Mouse (Mus musculus): ENCODE results near the gene Neurl1a.

Neurl1a gene

DNA sequence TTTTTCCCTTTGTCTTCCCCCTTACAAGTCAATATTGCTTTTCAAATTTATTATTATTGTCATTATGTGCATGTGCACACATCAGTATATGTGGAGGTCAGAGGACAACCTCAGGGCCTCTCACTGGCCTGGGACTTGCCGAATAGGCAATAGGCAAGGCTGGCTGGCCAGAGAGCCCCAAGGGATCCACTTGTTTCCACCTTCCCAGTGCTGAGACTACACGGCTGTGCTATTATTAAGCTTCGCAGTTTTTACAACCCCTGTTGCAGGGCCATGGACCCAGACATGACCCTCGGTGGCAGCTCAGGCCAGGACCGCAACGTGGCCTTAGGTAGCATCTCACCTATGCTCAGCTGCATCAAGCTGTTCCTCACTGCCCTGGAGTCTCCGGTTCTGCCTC lies 33.8 kb downstream of the Neurl1a start:
- DNase-seq (ENCODE audit: low spot score), result no peak

DNA sequence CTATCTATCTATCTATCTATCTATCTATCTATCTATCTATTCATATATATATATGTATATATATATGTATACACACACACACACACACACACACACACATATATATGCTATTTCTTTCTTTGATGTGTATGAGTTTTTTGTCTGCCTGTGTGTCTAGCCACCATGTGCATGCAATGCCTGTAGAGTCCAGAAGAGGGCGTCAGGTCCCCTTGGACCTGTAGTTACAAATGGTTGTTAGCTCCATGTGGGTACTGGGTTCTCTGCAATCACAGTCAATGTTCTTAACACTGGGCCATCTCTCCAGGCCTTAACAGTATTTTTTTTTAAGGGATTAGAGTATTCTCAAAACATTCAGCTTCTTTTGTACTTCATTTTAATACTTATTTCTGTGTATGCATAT lies 34.9 kb downstream of the Neurl1a start:
- no peak for DNase-seq (ENCODE audit: low spot score)

DNA sequence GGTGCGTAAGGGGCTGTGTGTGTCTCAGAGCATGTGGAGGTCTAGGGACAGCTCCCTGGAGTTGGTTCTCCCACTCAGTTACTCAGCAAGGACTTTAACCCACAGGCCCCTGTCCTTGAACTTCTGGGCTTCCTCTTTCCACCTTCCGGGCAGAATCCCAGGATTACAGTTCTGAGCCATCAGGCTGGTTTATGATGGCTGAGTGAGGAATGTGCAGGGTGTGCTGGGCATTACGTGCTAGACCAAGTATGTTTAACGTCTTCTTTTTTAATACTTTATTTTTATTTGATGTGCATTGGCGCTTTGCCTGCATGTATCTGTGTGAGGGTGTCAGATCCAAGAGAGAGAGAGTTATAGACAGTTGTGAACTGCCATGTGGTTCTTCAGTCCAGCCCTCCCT lies 38.1 kb downstream of the Neurl1a start:
- DNase-seq (ENCODE audit: low spot score), result no peak

DNA sequence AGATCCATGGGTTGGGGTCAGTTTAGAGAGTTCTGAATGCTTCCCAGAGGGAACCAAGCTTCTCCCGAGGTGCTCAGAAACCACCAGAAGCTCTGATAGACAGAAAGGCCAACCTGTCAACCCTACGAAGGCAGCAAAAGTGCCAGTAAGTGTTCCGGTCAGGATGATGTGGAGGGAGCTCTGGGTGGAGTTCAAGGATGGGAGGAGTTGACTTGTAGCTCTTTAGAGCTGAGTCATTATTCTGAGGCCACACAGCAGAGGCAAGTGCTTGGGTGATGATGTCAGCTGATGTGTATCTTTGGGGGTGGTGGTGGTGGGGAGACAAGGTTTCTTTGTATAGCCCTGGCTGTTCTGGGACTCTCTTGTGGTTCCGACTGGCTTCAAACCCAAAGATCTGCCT lies 41.0 kb downstream of the Neurl1a start:
- no peak for DNase-seq (ENCODE audit: low spot score)

DNA sequence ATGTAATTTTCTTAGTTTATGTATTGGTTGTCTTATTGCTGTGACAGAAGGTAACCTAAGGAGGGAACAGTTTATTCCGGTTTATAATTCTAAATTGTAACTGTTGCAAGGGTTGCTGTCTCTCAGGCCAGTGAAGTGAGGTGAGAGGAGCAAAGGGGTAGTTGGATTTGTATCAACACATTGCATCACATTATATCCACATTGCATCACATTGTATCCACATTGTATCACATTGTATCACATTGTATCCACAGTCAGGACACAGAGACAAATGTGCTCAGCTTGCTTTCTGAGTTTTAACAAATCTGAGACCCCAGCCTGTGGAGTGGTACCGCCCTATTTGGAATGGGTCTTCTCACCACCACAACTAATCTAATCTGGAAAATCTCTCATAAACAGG lies 41.6 kb downstream of the Neurl1a start:
- no peak for DNase-seq (ENCODE audit: low spot score)

DNA sequence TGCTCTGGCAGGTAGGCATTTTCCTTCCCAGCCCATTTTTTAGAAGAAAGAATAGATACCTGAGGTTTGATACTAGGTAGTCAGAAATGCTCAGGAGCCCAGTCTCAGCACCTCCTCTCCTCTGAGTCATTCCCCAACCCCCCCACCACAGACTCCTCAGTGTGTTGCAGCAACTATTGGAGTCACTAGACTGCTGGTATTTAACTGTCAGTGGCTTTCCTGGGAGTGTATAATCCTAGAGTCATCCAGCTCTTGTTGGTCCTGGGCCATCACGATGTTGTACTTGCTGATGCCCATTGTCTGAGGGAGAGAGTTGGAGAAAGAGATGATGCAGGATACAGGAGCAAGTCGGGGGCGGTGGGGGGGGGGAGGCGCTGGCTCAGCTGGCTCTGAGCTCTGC lies 42.4 kb downstream of the Neurl1a start:
- DNase-seq (ENCODE audit: low spot score), result no peak

DNA sequence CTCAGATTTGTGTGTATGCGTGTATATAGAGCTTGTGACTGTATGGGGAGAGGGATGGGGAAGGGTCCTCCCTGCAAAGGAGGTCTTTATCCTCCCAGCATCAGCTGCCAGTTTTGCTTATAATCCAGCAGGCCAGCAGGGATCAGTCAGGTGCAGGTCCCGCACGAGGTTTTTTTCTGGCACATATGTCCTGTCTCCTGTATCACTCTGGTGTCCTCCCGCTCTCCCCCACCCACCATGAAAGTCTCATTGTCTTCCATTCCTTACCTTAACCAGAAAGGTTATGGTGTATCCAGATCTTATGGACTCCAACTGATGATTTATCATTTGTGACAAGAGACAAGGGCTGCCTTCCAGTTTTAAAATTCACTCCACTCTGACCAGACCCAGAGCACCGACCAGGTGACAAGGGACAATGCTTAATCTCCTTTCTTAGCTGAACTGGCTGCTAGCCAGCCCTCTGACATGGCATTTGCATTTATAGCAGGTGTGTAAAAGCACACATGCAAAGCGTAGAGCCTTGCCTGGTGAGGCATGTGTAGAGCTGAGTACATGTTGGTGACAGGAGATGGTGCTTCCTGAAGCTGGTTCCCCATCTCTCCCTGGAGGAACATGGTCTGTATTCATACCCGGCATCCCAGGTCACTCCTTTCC lies 43.0 kb downstream of the Neurl1a start:
- no peak for DNase-seq (ENCODE audit: low spot score)

DNA sequence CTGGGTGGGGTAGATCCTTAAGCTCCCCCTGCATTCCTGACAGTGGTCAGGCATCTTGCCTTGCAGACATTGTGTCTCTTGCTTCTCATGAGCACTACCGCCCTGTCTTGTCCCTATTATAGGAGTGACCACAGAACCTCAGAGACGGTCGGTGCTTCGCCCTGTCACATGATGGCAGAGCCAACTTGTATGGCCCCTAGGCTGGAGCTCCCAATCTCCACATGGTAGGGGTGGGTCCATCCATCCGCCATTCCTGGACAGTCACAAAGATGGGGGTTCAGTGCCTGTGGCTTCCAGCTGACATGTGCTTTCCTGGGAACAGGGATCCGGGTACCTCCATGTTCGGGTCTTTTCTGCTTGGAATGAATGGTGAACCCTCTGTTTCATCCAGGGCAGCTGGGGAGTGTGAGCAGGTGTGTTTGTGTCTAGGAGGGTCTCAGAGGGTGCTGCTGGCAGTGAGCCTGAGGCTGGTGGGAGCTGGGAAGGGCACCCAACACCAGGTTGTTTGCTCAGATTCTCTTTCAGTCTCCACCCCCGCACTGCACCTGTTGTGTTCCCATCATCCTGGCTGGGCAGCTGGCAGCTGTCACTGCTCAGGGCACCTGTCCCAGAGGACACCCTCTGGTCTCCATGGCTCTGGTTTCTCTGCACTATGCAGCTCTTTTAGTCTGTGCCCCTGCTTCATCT lies 43.7 kb downstream of the Neurl1a start:
- DNase-seq (ENCODE audit: low spot score), result no peak

DNA sequence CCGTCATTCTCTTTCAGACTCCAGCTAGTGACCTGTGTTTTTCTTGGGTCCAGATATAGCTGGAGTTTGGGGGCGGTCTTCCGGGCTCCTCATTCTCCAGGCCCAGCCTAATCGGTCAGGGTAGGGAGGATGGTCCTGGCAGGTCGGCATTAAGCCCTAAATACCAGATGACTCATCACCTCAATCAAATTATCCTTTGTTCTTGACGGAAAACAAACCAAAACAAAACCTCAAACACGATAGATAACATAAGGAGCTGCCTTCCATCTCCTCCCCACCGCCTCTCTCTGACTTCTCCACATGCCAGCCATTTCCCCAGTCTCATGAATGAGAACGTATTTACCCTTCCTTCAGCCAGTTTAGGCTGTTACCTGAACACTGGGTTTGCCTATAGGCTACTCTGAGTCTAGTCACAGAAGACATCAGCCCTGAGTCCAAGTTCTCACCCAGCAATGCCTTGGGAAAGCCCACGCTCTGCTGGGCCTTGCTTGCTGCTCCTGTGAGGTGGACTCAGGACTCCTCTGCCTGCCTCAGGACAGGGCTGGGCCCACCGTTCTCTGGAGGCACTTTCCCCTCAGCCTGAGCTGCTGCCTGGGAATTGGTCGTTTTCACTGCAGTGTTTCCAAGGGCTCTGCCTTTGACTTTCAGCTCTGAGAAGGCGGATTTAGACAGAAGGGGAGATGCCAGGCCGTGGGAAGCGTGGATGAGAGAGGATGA lies 44.4 kb downstream of the Neurl1a start:
- DNase-seq (ENCODE audit: low spot score), result no peak

DNA sequence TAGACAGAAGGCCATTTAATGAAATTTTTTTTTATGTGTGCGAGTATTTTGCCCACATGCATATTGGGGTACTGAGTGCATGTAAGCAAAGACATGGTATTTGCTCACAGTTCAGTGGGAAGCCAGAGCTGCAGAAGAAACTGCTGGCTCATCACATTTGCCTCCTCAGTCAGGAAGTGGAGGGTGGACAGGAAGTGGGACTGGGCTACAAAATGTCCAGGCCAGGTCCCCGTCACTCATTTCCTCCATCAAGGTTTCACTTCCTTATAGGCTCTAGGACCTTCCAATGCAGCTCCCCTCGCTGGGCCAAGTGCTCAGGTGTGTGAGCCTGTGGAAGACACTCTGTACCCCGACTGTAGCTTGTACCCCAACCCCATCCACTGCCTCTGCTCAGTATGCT lies 46.1 kb downstream of the Neurl1a start:
- DNase-seq (ENCODE audit: low spot score), result no peak

DNA sequence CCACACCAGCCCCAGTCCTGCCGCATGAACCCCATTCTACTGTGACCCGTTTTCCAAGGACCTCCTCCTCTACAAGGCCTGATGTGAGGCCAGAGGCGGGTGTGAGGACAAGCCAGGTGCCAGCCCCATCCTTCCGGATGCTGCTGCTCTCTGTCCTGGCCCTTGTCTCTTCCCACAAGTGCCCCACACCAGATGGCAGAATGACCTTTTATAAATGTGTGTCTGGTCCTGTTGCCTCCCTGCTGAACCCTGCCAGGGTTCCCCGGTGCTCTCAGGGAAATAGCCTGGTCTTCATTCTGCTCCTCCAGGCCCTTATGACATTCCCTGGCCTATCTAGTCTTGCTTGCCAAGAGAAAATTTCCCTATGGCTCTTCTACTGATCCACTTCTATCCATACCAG lies 47.2 kb downstream of the Neurl1a start:
- no peak for DNase-seq (ENCODE audit: low spot score)

DNA sequence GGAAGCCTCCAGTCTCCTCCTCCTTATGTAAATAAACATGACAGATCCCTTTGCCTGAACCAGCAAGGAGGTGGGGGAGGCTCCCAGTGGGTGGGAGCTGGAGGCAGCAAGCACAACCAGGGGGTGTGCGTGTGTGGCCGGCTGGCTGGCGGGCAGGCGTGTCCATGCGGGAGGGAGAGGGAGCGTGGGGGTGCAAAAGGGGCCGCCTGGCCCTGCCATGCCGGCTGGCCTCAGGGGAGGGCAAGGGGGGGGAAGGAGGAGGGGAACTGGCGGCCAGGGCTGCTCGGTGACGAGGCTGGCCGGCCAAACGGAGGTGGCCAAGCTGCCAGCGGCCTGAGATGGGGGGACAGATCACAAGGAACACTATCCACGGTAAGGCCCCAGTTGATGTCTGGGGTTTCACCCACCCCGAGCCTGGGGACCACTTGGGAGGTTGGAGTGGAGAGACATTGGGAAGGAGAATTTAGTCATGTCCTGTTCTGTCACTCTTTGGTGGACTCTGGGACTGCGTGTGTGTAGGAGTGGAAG lies 50.2 kb downstream of the Neurl1a start:
- DNase-seq (ENCODE audit: low spot score), result peak; percentile 72

DNA sequence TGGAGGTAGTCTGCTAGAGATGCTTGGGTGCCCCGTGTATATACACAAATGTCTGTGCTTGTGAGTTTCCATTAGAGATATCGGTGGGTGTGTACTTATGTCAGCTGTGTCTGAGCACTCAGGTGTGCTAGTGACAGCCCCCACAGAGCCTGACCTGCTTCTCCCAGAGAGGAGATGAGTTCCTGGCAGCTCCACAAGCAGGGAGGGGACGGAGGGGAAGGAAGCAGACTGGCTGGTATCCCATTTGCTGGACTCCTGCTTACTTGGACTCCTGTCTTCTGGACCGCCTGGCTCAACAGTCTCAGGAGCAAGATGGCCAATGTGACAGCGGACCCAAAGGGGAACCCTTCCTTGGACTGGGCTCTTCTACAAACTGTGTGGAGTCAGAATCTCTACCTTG lies 50.8 kb downstream of the Neurl1a start:
- DNase-seq (ENCODE audit: low spot score), result no peak

DNA sequence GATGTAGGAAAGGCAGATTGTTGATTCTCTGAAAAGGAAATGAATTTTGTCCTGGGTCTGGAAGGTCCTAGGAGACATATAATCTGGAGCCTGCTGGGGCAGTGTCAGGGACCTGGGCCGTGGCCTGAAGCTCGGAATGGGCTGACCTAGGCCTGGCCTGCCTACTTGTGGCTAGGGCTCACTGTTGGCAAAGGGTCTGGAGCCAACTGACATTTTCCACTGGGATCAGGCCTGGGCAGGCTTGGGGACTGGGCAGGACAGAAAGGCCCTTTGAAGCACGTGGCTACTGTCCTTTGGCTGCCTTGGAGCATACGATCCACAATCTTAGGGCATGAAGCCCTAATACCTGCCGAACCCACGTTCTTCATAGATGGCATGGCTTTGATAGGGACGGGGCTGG lies 51.5 kb downstream of the Neurl1a start:
- no peak for DNase-seq (ENCODE audit: low spot score)

DNA sequence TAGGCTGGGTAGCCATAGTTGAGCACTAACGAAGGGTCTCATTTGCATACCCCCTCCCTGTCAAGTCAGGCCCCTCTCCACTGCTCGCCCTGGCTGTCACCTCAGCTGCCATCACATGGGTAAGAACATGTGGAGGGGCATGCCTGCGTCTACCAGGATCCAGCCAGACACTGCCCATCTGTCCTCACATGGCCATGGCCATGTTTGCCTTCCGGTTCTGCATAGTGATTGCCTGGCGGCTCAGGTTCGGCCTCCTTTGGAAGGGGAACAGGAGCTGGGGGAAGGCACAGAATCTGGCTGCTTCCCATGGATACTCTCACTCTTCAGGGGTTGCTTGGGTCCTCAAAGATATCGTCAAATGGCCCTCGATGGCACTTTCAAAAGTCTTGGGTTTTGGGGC lies 52.1 kb downstream of the Neurl1a start:
- no peak for DNase-seq (ENCODE audit: low spot score)

DNA sequence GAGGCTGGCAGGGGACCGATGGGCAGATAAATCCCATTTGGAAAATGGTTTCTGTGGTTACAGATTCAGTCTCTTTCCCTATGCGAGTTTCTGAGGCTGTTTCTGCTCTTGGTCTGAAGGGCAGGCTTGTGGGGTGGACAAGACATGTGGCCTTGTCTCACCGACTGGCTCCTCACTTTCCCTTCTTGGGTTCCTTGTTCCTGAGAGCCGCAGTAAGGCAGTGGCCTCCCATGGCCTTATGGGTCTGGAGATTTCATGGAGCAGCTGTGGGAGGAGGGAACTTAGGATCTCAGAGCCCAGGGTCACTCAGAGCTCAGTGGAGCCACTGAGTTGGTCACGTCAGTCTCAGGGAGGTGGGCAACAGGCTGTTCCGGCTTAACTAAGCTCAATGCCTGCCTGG lies 52.8 kb downstream of the Neurl1a start:
- no peak for DNase-seq (ENCODE audit: low spot score)

DNA sequence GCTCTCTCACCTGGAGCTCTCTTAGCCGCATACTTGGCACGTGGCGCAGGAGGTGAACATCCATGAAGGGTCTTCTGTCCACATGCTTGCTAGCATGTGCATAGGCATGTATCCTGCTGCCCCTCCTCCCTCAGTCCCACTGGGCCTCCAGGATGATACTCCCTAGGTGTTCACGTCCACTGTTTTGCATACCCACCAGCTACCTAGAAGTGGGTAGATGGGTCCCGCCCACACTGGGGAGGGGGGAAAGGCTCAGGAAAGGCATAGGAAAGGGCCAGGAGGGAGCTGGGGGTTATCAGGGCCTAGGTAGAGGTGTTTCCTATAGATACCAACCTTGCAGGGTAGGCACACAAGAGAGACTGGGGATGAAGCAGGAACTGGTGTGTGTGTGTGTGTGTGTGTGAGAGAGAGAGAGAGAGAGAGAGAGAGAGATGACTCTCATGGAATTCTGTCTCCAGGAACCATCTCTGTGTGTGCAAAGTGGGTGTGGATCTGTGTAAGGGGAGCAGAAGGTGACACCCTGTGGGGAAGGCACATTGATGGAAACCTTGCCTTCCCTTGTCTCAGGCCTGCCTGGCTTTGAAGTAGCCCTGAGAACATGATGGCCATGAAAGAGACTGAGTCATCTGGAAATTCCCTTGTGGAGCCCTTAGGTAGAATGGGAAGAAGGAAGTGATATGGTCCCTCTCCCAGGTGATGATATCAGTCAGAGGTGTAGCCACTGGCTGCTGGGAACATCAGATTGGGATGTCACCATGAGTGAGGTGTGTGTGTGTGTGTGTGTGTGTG lies 53.7 kb downstream of the Neurl1a start:
- DNase-seq (ENCODE audit: low spot score), result no peak

DNA sequence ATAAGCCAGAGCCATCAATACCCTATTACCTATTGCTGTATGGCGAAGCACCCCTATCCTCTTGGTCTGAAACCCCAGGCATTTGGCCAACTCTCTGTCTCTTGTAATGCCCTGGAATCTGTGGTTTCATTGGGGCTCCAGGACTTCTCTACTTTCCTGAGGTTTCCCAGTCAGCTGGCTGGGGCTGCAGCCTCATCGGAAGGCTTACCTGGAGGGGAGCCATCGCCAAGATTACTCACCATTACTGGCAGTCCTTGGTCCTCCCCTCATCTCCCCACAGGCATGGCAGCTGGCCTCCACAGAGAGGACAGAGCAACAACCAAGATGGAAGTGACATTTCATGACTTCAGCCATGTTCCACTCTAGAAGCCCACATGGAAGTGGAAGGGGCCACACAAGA lies 54.5 kb downstream of the Neurl1a start:
- no peak for DNase-seq (ENCODE audit: low spot score)

DNA sequence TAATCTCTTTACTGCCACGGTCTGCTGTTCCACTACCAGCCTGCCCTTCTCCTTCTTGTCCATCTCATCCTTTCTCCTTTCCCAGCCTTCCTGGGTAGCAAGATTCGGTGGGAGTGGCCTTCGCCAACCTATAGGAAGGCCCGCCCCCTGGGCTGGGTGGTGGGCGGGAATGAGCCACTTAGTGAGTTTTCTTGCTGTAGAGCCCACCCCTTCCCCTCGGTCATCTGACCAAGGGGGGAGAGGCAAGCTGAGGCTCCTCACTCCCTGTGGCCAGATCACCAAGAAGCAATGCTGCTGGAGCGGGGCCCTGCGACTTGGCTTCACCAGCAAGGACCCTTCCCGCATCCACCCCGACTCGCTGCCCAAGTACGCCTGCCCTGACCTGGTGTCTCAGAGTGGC lies 61.5 kb downstream of the Neurl1a start:
- DNase-seq (ENCODE audit: low spot score), result peak; percentile 77

DNA sequence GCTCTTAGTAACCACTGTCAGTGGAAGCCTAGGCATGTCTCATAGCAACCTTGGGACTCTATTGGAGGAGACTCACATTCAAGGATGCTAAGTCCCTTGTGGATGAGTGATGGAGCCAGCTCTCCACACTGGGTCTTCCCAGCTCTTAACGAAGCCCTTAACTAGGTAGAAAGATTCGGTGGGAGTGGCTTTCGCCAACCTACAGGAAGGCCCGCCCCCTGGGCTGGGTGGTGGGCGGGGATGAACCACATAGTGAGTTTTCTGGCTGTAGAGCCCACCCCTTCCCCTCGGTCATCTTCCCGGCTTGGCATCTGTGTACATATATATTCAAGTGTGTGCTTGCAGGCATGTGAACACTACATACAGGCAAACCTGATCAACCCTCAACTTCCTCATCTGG lies 62.3 kb downstream of the Neurl1a start:
- DNase-seq (ENCODE audit: low spot score), result no peak

DNA sequence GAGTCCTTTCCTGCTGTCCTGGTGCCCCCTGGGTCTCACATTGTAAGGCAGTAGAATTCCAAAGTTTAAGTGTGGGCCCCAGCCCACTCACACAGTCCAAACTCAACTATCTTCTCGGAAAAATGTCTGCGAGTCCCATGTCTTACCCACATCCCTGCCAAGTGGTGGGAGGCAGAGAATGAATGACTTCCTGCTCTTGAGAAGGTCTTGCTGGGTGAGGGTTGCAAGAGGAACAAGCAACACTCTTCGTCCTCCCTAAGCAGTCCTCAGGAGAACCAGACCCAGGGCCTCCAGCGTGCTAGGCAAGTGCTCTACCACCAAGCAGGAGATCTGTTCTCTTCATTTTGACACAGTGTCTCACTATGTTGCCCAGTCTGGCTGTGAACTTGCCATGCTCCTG lies 63.6 kb downstream of the Neurl1a start:
- DNase-seq (ENCODE audit: low spot score), result no peak

DNA sequence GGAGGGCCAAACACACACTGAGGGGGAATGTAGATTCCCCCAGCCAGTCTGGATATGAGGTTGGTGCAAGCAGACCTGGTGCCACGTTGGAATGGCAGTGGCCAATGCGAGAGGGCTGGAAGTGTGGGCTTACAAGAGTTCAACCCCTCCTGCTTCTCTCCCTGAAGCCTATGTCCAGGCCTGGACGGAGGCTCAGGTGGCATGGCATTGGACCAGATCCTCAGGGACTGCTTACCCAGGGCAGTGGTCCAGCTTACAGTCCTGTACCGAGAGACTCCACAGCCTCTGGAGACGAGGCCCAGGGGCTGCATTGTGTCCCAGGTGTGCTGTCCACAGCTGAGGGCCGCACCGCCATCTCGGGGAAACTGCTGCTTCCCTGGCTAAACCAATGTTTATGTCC lies 66.9 kb downstream of the Neurl1a start:
- DNase-seq (ENCODE audit: low spot score), result no peak

DNA sequence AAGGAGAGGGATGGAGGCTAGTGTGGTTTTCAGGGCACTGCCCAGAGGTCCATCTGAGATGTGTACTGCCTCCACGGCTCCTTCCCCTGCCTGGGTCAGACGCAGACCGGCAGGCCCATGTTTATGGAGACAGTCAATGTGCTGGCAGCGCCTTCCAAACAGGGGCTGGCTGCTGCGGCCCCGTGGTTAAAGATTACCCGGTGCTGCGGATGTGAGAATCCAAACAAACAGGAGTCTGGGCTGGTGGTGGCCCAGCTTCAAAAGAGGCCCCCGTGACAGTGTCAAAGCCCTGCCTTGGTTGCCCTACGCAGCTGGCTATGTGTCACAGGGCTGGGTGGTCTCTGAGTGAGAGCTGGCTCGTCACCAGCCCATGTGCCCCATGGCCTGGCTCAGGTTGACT lies 69.2 kb downstream of the Neurl1a start:
- DNase-seq (ENCODE audit: low spot score), result no peak
